Comparison of ENCODE assay signal across 7 mouse cellular contexts in genomic region chr11:113683957-113684706, GRCm38 (mm10). TPM values are rescaled to one million over a fixed set of nuclear protein-coding genes. Genes with fewer than 3 reads are reported as not detected.
DNase-seq lines count a peak whose midpoint lies in the region; ATAC-seq lines count a peak whose summit lies in the region.

TSS of gene Fam104a (minus strand) at chr11:113684155.
TSS of gene D11Wsu47e (plus strand) at chr11:113684412.

- no peaks in the 10 kb centered on the region for H3K9me3 ChIP-seq in embryonic facial prominence, embryonic 10.5 days
- no peaks in the 10 kb centered on the region for H3K9me3 ChIP-seq in limb, embryonic 10.5 days (replicated peaks)
- no peaks in the 10 kb centered on the region for H3K9me3 ChIP-seq in midbrain, embryonic 13.5 days

- peak; percentile 97 for DNase-seq in adrenal gland, postnatal 10 days
- DNase-seq in embryonic facial prominence, embryonic 10.5 days (ENCODE audit: low spot score) = peak; percentile 96
- peak; percentile 95 for DNase-seq in kidney, adult 11 months
- DNase-seq in limb, embryonic 10.5 days (ENCODE audit: low spot score) = peak; percentile 96
- peak; percentile 95 for DNase-seq in spleen, adult 12 weeks (ENCODE audit: low spot score)

- H3K27ac ChIP-seq in embryonic facial prominence, embryonic 10.5 days (replicated peaks) = peak within 1 kb of the TSS; percentile 93
- peak within 1 kb of the TSS; percentile 92 for H3K27ac ChIP-seq in limb, embryonic 10.5 days
- peak within 1 kb of the TSS; percentile 96 for H3K27ac ChIP-seq in midbrain, embryonic 13.5 days

- under 1% methylated on average over 73 of the region's 73 CpGs for WGBS in embryonic facial prominence, embryonic 10.5 days
- WGBS in limb, embryonic 10.5 days = under 1% methylated on average over 71 of the region's 73 CpGs
- under 1% methylated on average over 61 of the region's 73 CpGs for whole genome bisulfite sequencing in midbrain, embryonic 13.5 days

- peak within 1 kb of the TSS; percentile 94 for H3K4me2 ChIP-seq in midbrain, embryonic 13.5 days (replicated peaks)

- H3K4me1 ChIP-seq in embryonic facial prominence, embryonic 10.5 days = peaks cover 40% of the 10 kb centered on the region
- H3K4me1 ChIP-seq in limb, embryonic 10.5 days = peaks cover 34% of the 10 kb centered on the region
- H3K4me1 ChIP-seq in midbrain, embryonic 13.5 days (replicated peaks) = peaks cover 51% of the 10 kb centered on the region

- H3K9ac ChIP-seq in midbrain, embryonic 13.5 days (replicated peaks) = peak within 1 kb of the TSS; percentile 86

- H3K27me3 ChIP-seq in embryonic facial prominence, embryonic 10.5 days (replicated peaks; ENCODE audit: low read depth, poor library complexity, severe bottlenecking) = no peaks in the 10 kb centered on the region
- no peaks in the 10 kb centered on the region for H3K27me3 ChIP-seq in limb, embryonic 10.5 days (ENCODE audit: low read depth, poor library complexity, severe bottlenecking)
- H3K27me3 ChIP-seq in midbrain, embryonic 13.5 days = no peaks in the 10 kb centered on the region

- H3K36me3 ChIP-seq in embryonic facial prominence, embryonic 10.5 days (replicated peaks) = peaks cover 17% of the 10 kb centered on the region
- H3K36me3 ChIP-seq in limb, embryonic 10.5 days = peaks cover 26% of the 10 kb centered on the region
- H3K36me3 ChIP-seq in midbrain, embryonic 13.5 days = peaks cover 17% of the 10 kb centered on the region

- peak within 1 kb of the TSS; percentile 86 for H3K4me3 ChIP-seq in embryonic facial prominence, embryonic 10.5 days
- peak within 1 kb of the TSS; percentile 64 for H3K4me3 ChIP-seq in limb, embryonic 10.5 days
- peak within 1 kb of the TSS; percentile 85 for H3K4me3 ChIP-seq in midbrain, embryonic 13.5 days (replicated peaks)

- ATAC-seq in granulocyte monocyte progenitor cell, adult 5-6 weeks (replicated peaks; ENCODE audit: poor library complexity, severe bottlenecking) = peak; percentile 81
- peak; percentile 96 for ATAC-seq in midbrain, embryonic 13.5 days

RNA-seq across cellular contexts. Expression of gene Fam104a, which starts in this region (rescaled TPM):
- total RNA-seq in adrenal gland, postnatal 10 days (2021) = 10 to 100 TPM; 25.9 to 27.0 TPM
- polyA plus RNA-seq in embryonic facial prominence, embryonic 10.5 days (2016; fragmentation: Nextera tagmentation; extraction: Ambion mirVana) = 53.4 and 57.6 TPM in 2 replicates
- total RNA-seq in granulocyte monocyte progenitor cell, adult 5-6 weeks (2014; fragmentation: Nextera tagmentation) = 14.4 and 15.6 TPM in 2 replicates
- total RNA-seq in granulocyte monocyte progenitor cell, adult 5-6 weeks (2017) = 17.6 and 25.0 TPM in 2 replicates
- polyA plus RNA-seq in limb, embryonic 10.5 days (2016; fragmentation: Nextera tagmentation; extraction: Ambion mirVana) = 55.0 and 55.4 TPM in 2 replicates
- polyA plus RNA-seq in midbrain, embryonic 13.5 days (2015; fragmentation: Nextera tagmentation; extraction: Ambion mirVana) = 44.7 and 47.9 TPM in 2 replicates

RNA-seq across cellular contexts. Expression of gene D11Wsu47e, which starts in this region (rescaled TPM):
- total RNA-seq in adrenal gland, postnatal 10 days (2021) = 10 to 100 TPM; 11.2 to 15.1 TPM
- 26.4 and 28.0 TPM in 2 replicates for polyA plus RNA-seq in embryonic facial prominence, embryonic 10.5 days (2016; fragmentation: Nextera tagmentation; extraction: Ambion mirVana)
- 10.4 and 28.3 TPM in 2 replicates for total RNA-seq in granulocyte monocyte progenitor cell, adult 5-6 weeks (2014; fragmentation: Nextera tagmentation)
- total RNA-seq in granulocyte monocyte progenitor cell, adult 5-6 weeks (2017) = 6.4 and 19.0 TPM in 2 replicates
- polyA plus RNA-seq in limb, embryonic 10.5 days (2016; fragmentation: Nextera tagmentation; extraction: Ambion mirVana) = 26.7 and 28.4 TPM in 2 replicates
- polyA plus RNA-seq in midbrain, embryonic 13.5 days (2015; fragmentation: Nextera tagmentation; extraction: Ambion mirVana) = 21.4 and 26.7 TPM in 2 replicates

Comparison
In these comparisons a context has a peak if more than half of its experiments do, and no peak if none do; other contexts are left out.
1. Peak in every context shown above with its lines: DNase-seq, ATAC-seq, H3K4me3 ChIP-seq and H3K27ac ChIP-seq.